Mouse (Mus musculus): Measurements from ENCODE around the gene Avil. TPM values are rescaled to one million over a fixed set of nuclear protein-coding genes. Genes with fewer than 3 reads are reported as not detected.

Gene Avil
- polyA plus RNA-seq, 1 experiment from 2014 or later, result 22.4 TPM

DNA sequence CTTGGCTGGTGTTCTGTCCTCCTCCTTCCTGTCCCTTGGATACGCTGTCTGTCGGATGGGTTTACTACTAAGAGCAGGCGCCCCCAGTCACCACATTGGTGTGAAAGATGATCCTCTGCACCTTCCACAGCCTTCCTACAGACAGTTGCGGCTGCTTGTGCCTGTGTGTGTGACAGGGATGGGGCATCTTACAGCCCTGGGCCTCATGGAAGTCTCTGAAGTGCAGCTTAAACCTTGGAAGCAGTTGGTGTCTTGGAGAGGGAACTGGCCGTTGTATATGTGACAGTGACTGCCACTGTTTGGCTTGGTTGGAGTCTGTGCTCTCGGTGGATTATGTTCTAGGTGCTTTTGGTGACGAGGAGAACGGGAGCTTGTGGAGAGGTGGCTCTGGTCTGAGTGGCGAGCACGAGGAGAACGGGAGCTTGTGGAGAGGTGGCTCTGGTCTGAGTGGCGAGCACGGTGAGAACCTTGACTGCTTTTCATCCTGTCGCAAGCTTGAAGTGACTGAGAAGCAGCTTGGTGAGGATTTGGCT lies 17.2 kb upstream of the Avil start:
- WGBS, result 60% methylated on average over 14 of the region's 14 CpGs
- Histone ChIP-seq H3K36me3 (no peaks in the 10 kb centered on the region), H3K9ac (replicated peaks) (no peak overlapping the region), H3K4me2 (peak overlapping the region; percentile 90), H3K27ac (replicated peaks) (no peak overlapping the region), H3K27me3 (replicated peaks) (no peaks in the 10 kb centered on the region), H3K4me3 (replicated peaks) (no peak overlapping the region), H3K9me3 (replicated peaks) (no peaks in the 10 kb centered on the region), H3K4me1 (peaks cover 84% of the 10 kb centered on the region)
- ATAC-seq (ENCODE audit: low FRiP score), result no peak

DNA sequence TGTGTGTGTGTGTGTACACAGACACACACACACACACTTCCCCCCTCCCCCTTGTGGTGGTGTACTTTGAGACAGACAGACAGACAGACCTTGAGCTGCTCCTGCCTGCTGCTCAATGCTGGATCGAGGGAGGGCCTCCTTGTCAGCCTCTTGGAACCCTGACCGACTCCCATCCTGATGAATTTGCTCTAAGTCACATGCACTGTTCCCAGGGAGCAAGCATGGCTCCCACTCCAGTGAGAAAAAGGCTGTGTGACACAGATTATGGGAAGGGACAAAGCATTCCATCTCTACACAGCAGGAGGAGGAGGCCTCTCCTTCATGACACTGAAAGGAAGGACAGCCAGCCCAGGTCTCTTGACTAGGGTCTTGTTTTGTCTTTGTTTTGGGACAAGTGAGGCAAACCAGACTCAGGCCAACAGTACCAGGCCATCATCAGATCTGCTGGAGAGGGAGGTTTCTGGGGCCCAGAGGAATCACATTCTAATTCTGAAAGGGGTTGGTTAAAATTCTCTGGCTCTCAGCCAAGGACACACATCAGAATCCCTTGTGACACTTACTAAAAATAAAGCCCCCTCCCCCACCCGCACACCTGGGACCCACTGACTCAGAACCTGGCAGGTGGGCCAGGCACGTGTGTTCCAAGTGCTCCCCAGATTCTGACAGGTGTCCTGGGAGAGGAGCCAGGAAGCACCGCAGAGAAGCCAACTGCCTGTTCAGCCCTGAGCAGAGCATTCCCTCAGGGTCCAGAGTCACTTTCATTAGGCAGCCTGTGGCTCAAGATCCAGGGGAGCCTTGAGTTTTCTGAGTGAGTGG lies 16.1 kb upstream of the Avil start:
- Histone ChIP-seq H3K9ac (replicated peaks) (no peak overlapping the region), H3K9me3 (replicated peaks) (no peaks in the 10 kb centered on the region)

DNA sequence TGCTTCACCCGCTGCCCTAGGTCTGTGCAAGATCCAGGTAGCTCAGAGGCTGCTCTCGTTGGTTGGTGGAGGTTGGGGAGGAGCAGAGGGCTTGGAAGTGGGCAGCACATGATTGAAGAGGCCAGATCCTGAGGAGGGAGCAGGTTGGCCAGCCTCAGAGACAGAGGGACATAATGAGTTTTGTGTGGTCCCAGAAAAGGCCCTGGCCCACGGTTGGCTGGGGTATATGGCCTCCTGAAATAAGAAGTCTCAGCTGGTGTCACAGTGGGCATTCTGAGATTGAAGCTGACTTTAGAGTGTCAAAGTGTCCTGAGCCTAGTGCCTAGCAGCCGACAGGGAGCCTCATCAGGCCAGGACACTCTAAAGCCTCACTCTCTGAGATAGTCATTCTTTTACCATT lies 15.4 kb upstream of the Avil start:
- H3K27me3 ChIP-seq (replicated peaks), result no peaks in the 10 kb centered on the region
- H3K27ac ChIP-seq (replicated peaks), result peak overlapping the region; percentile 34; the same call in 1 of the 2 replicates
- H3K9me3 ChIP-seq (replicated peaks), result no peaks in the 10 kb centered on the region
- no peaks in the 10 kb centered on the region for H3K36me3 ChIP-seq
- no peak overlapping the region for H3K9ac ChIP-seq (replicated peaks)
- WGBS, result 71% methylated on average over 4 of the region's 4 CpGs
- peak overlapping the region; percentile 90; the same call in 1 of the 2 replicates for H3K4me2 ChIP-seq
- no peak overlapping the region for H3K4me3 ChIP-seq (replicated peaks)
- ATAC-seq (ENCODE audit: low FRiP score), result no peak
- peaks cover 96% of the 10 kb centered on the region for H3K4me1 ChIP-seq

More for the DNA sequence above, 16.1 kb upstream of the Avil start:
- H3K4me3 ChIP-seq (replicated peaks), result no peak overlapping the region
- H3K36me3 ChIP-seq, result no peaks in the 10 kb centered on the region
- no peak for ATAC-seq (ENCODE audit: low FRiP score)
- H3K27me3 ChIP-seq (replicated peaks), result no peaks in the 10 kb centered on the region
- peaks cover 93% of the 10 kb centered on the region for H3K4me1 ChIP-seq
- peak overlapping the region; percentile 34 for H3K27ac ChIP-seq (replicated peaks)
- peak overlapping the region; percentile 90 for H3K4me2 ChIP-seq
- WGBS, result 38% methylated on average over 5 of the region's 5 CpGs

DNA sequence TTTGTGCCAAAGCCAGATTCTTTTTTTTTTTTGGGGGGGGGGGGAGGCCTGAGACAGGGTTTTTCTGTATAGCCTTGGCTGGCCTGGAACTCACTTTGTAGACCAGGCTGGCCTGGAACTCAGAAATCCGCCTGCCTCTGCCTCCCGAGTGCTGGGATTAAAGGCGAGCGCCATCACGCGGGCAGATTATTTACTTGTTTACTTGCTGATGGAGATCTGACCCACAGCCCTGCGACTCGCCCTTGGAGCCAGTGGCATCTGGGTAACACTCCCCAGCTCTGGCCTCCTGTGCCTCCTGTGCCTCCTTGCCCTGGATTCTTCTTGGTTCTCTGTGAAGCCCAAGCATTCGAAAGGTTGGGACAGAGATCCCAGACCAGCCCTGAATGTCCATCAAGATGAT lies 14.9 kb upstream of the Avil start:
- no peaks in the 10 kb centered on the region for H3K27me3 ChIP-seq (replicated peaks)
- no peak for ATAC-seq (ENCODE audit: low FRiP score)
- H3K4me3 ChIP-seq (replicated peaks), result no peak overlapping the region
- no peak overlapping the region for H3K9ac ChIP-seq (replicated peaks)
- H3K9me3 ChIP-seq (replicated peaks), result no peaks in the 10 kb centered on the region
- WGBS, result 92% methylated on average over 9 of the region's 9 CpGs
- no peak overlapping the region for H3K27ac ChIP-seq (replicated peaks)
- no peaks in the 10 kb centered on the region for H3K36me3 ChIP-seq
- H3K4me1 ChIP-seq, result peaks cover 96% of the 10 kb centered on the region
- H3K4me2 ChIP-seq, result no peak overlapping the region

DNA sequence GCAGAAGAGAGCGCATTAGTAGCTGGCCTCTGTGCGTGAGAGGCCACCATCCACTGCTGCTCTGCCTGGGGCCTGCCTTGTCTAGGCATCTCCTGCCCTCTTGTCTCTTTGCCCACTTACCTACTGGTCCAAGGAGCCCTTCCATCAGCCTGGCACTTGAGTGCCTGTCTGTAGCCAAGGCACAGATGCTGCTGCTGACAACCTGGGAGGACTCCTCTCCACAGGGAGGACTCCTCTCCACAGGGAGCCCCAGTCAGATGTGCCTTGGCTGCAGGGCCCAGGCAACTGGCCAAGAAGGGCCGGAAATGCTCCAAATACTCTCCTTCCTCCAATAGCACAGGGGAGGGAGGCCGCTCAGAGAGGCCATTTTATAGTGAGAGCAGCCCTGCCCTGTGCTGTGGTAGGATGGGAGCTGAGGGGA lies 14.0 kb upstream of the Avil start:
- H3K4me1 ChIP-seq, result peaks cover 96% of the 10 kb centered on the region
- ATAC-seq (ENCODE audit: low FRiP score), result peak; percentile 42
- 45% methylated on average over 4 of the region's 4 CpGs for WGBS

DNA sequence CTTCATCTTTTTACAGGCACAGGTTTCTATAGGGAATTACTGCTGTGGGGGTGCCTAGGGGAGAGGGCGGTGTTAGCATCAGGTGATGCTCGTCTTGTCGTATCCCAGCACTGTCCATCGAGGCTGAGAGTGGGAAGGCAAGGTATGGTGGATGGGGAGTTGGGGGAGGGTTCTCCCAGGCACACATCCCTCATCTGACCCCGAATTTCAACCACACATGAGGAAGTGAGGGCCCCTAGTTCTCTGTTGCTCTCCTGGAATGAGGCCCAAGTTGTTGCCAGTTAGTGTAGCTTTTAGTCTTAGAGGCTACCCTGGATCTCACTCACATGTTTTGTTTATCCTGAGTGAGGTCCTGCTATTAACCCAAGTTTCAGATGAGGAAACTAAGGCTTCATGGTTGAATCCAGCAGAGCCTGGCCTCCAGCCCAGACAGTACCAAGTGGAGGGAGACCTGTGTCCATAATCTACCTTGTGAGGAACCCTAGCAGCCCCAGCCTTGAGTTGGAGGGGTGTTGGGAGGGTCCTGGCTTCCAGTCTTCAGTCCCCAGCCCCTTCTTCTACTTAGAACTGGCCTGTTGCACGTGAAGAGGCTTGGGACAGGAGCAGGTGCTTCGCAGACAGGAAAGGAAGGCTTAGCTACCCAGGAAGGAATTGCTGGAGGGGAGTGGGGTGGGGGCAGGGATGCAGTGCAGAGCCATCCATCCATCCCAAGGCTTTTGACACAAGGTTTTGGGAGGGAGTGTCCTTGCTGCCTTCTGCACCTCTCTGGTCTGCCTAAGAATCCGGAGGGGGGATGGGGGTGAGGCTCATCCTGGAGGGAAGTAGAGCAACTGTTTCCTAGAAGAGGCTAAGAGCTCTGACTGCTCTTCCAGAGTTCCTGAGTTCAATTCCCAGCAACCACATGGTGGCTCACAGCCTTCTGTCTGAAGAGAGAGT lies 13.1 kb upstream of the Avil start:
- H3K9ac ChIP-seq (replicated peaks), result no peak overlapping the region
- H3K4me2 ChIP-seq, result peak overlapping the region; percentile 1; the same call in 1 of the 2 replicates
- peak overlapping the region; percentile 74 for H3K27ac ChIP-seq (replicated peaks)
- WGBS, result 67% methylated on average over 8 of the region's 8 CpGs
- no peak overlapping the region for H3K4me3 ChIP-seq (replicated peaks)
- H3K4me1 ChIP-seq, result peaks cover 90% of the 10 kb centered on the region
- no peaks in the 10 kb centered on the region for H3K27me3 ChIP-seq (replicated peaks)
- no peaks in the 10 kb centered on the region for H3K9me3 ChIP-seq (replicated peaks)
- ATAC-seq (ENCODE audit: low FRiP score), result no peak
- H3K36me3 ChIP-seq, result peaks cover 3% of the 10 kb centered on the region; the same call in 1 of the 2 replicates

More for the DNA sequence above, 14.0 kb upstream of the Avil start:
- Histone ChIP-seq H3K4me3 (replicated peaks) (no peak overlapping the region), H3K27me3 (replicated peaks) (no peaks in the 10 kb centered on the region), H3K27ac (replicated peaks) (peak overlapping the region; percentile 74), H3K4me2 (peak overlapping the region; percentile 1), H3K36me3 (no peaks in the 10 kb centered on the region), H3K9me3 (replicated peaks) (no peaks in the 10 kb centered on the region), H3K9ac (replicated peaks) (no peak overlapping the region)

DNA sequence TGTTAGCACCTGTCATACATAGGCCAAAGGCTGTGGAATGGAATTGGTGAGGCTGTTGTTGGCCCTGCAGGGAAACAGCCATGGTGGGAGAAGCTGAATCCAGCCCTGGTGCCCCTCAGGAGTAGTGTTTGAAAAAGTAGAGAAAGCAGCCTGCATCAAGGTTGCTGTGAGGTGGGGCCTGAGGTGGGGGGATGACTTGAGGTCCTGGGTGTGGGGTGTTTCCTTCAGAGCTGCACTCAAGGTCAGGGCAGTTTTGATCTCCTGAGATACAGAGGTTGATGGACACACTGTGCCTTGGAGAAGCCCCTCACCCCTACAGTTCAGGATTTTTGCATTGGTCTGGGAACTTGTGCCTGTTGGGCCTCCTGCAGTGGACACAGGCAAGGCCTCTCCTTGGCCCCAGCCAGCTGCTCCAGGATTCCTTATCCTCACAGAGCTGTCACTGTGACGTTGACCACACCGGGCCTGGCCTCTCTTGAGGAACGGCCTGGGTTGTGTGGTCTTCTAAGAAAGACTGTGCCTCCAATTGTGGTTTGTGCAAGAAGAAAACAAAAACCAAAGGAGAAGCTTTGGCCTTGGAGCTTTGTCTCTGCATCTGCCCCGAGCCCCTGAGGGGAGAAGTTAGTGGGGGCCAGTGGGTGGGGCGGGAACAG lies 11.9 kb upstream of the Avil start:
- peaks cover 15% of the 10 kb centered on the region for H3K36me3 ChIP-seq
- WGBS, result 70% methylated on average over 5 of the region's 5 CpGs
- H3K4me1 ChIP-seq, result peaks cover 78% of the 10 kb centered on the region
- H3K4me2 ChIP-seq, result no peak overlapping the region
- H3K27me3 ChIP-seq (replicated peaks), result no peaks in the 10 kb centered on the region
- no peak overlapping the region for H3K9ac ChIP-seq (replicated peaks)
- H3K27ac ChIP-seq (replicated peaks), result no peak overlapping the region; the same call in 1 of the 2 replicates
- no peak for ATAC-seq (ENCODE audit: low FRiP score)
- no peaks in the 10 kb centered on the region for H3K9me3 ChIP-seq (replicated peaks)
- no peak overlapping the region for H3K4me3 ChIP-seq (replicated peaks)

DNA sequence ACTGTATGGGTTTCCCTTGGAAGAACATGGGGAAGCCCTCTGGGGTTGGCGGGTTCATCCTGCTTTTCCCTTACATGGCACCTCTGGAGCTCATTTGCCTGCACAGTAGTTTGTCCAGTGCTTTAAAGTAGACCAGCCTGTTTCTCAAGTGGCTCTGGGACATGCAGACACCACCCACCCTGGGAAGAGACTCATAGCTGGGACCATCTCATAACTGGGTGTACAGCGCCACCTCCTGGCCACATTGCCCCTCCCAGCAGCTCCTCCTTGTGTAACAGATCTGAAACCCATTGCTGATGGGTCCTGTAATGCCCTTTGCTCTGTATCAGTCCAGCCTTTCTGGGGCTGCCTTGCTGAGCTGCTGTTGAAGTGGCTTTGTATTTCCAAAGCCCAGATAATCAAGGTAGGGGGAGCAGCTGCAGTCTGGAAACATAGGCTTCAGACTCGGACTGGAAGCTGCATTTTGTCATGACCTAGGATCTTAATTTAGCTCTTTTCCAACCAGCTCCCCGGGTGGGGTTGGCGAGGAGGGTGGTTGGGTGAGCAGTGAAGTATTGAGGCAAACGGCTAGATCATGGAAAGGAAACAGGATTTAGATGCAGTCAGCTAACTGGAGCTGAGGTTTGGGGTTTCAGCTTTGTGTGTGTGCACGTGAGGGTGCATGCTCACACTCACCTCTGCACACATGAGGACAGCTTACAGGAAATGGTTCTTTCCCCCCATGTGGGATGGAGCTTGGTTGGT lies 10.0 kb upstream of the Avil start:
- Histone ChIP-seq H3K36me3 (peaks cover 34% of the 10 kb centered on the region), H3K9me3 (replicated peaks) (no peaks in the 10 kb centered on the region), H3K27me3 (replicated peaks) (no peaks in the 10 kb centered on the region), H3K4me1 (peaks cover 60% of the 10 kb centered on the region), H3K4me2 (no peak overlapping the region), H3K9ac (replicated peaks) (no peak overlapping the region; the same call in 1 of the 2 replicates), H3K27ac (replicated peaks) (no peak overlapping the region), H3K4me3 (replicated peaks) (no peak overlapping the region)
- 52% methylated on average over 7 of the region's 7 CpGs for WGBS
- ATAC-seq (ENCODE audit: low FRiP score), result peak; percentile 64

DNA sequence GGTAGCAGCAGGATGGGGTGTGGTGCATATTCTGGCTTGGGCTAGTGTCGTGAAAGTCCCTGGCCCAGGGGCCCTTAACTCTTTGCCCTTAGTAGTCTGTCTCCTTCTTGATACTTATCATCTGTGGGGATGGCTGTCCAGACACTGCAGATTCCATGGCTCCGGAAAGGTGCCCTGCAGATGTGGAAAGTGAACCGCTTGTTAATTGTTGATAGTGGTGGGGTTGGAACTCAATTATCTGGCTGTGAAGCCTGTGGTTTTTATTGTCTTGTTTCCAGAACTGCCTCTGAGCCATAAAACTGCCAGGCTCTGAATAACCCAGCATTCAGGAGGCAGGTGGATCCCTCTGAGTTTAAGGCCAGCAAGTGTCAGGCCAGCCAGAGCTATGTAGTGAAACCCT lies 8.8 kb upstream of the Avil start:
- Histone ChIP-seq H3K9ac (replicated peaks) (no peak overlapping the region), H3K4me3 (replicated peaks) (no peak overlapping the region), H3K9me3 (replicated peaks) (no peaks in the 10 kb centered on the region), H3K4me1 (peaks cover 48% of the 10 kb centered on the region), H3K27ac (replicated peaks) (0 out of 2 replicates have a peak overlapping the region, but pooled peaks have one; percentile 9), H3K27me3 (replicated peaks) (no peaks in the 10 kb centered on the region), H3K36me3 (peaks cover 37% of the 10 kb centered on the region), H3K4me2 (no peak overlapping the region)
- WGBS, result 14% methylated on average over 3 of the region's 3 CpGs
- no peak for ATAC-seq (ENCODE audit: low FRiP score)

DNA sequence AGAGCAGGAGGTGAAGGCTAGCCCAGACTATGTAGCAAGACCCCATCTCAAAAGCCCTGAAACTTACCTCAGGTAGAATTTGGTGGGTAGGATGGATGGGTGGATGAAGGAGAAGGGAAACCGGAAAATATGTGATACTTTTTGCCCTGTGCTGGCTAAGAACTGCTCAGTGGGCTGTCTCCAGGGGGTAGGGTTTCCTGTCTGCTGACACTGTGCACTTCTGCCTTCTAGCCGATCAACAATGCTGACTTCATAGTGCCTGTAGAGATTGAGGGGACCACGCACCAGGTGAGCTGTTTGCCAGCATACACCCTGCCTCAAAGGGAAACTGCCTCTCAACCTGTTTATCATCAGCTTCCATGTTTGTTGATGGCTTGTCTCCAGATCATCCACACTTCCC lies 6.9 kb upstream of the Avil start:
- H3K27ac ChIP-seq (replicated peaks), result no peak overlapping the region
- 78% methylated on average over 3 of the region's 3 CpGs for WGBS
- H3K27me3 ChIP-seq (replicated peaks), result no peaks in the 10 kb centered on the region
- no peak overlapping the region for H3K9ac ChIP-seq (replicated peaks)
- ATAC-seq (ENCODE audit: low FRiP score), result no peak
- H3K4me1 ChIP-seq, result peaks cover 29% of the 10 kb centered on the region
- H3K4me3 ChIP-seq (replicated peaks), result no peak overlapping the region
- H3K36me3 ChIP-seq, result peaks cover 52% of the 10 kb centered on the region
- H3K9me3 ChIP-seq (replicated peaks), result no peaks in the 10 kb centered on the region
- no peak overlapping the region for H3K4me2 ChIP-seq
